Mouse (Mus musculus) heart, adult 2 months (tissue): ENCODE measurements at regions not wholly inside any gene's neighbourhood (a gene's known extent, or its start where the extent isn't known, plus 50 kb on each side); places are given as distances from the start of the nearest gene placed in this dataset.

Experiments
- CTCF ChIP-seq: fragments of 200-600 bp; IDR thresholded peaks from 2 replicates; pipeline ENCODE4 v1.8.1; 2022; ENCODE audit warnings: antibody characterized with exemption, mild to moderate bottlenecking, moderate library complexity
- EP300 ChIP-seq: fragments of 200-500 bp; IDR thresholded peaks from 2 replicates; pipeline ENCODE4 v1.6.1; 2011; ENCODE audit warnings: low read depth, low read length, control low read depth; ENCODE audit not compliant: insufficient read depth
- POLR2A ChIP-seq: fragments of 200-500 bp; IDR thresholded peaks from 2 replicates; pipeline ENCODE4 v1.6.1; 2011; ENCODE audit warnings: mild to moderate bottlenecking, low read depth, low read length, control low read depth; ENCODE audit not compliant: insufficient read depth

- TF ChIP-seq POLR2A (no peak), CTCF (no peak), EP300 (no peak)
Observed at GRCm38 (mm10) chr11:109061971-109062370, 82.2 kb downstream of the E030025P04Rik start.
